Mouse (Mus musculus) kidney, adult 18-20 months (tissue): ENCODE results near the gene Gm17387.

Experiments used
- DNase-seq: peaks from one replicate; pipeline ENCODE4 v3.0.0; 2021

The Gm17387 gene

GRCm38 (mm10) chr7:141078876-141079275 is 49.9 kb downstream of the Gm17387 start:
- DNase-seq = no peak
